Mouse (Mus musculus) layer of hippocampus, adult 9-11 months (tissue): Measurements from ENCODE around the gene Krt87.

Source experiments
- DNase-seq: peaks from one replicate; pipeline ENCODE4 v3.0.0; 2022

Gene Krt87

GRCm38 (mm10) chr15:101414807-101415565, 23.6 kb downstream of the Krt87 start:
- DNase-seq = no peak

- DNase-seq = no peak
Measured at GRCm38 (mm10) chr15:101413916-101414635, 24.5 kb downstream of the Krt87 start.

DNA sequence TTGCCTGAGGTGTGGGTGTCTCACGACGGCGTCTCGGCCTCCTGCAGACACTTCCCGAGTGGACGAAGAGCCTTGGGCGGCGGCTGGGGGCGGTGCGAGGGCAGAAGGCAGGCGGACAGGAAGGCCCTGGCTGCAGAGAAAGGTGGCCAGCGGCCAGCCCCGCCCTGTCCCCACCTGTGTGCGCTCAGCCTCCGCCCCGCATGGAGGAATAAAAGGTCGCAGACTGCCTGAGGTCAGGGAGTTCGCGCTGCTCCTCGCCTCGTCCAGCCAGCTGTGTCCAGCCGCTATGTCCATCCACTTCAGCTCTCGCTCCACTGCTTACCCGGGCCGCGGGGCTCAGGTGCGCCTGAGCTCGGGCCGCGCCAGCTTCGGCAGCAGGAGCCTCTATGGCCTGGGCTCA, 26.4 kb downstream of the Krt87 start:
- DNase-seq = no peak

DNA sequence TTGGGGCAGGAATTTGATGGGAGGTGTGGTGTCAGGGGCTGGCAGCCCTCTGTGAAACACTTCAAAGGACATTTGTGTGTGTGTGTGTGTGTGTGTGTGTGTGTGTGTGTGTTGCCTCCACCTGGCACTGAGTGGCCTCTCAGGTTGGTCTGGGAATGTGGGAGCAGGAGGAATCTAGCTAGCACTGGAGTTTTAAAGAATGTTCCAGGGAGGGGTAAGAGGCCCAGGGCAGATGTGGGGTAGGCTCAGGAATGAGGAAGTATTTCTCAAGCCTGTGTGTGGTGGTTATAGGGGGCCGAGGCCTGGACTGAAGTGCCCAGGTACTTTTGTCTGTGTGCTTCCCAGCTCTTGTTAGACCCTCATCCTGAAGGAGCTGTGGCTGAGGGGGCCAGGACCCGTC, 27.8 kb downstream of the Krt87 start, which contains the start of gene Krt7:
Gene Krt7, plus strand, starts transcription at position 269 of the 400 bp plus-strand sequence.
- no peak for DNase-seq

- no peak for DNase-seq
Measured at GRCm38 (mm10) chr15:101398269-101398668, 40.3 kb downstream of the Krt87 start.

- no peak for DNase-seq
Measured at GRCm38 (mm10) chr15:101397683-101398082, 40.9 kb downstream of the Krt87 start.

DNA sequence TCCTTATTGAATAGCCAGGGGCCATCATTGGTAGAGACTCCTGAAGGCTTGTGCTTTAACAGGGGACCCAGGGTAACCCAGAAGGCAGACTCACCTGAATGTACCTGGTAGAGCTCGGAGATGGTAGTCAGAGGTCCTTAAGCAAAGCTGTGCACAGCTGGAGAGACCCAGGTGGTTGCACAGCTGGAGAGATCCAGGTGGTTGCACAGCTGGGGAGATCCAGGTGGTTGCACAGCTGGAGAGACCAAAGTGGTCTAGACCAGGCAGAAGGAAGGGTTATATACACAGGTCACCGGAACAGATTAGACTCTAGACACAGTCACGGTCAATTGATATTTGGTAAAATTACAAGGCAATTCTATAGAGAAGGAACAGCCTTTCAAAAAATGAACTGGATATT, 41.7 kb downstream of the Krt87 start:
- DNase-seq = no peak

GRCm38 (mm10) chr15:101396466-101396865, 42.1 kb downstream of the Krt87 start:
- no peak for DNase-seq

DNA sequence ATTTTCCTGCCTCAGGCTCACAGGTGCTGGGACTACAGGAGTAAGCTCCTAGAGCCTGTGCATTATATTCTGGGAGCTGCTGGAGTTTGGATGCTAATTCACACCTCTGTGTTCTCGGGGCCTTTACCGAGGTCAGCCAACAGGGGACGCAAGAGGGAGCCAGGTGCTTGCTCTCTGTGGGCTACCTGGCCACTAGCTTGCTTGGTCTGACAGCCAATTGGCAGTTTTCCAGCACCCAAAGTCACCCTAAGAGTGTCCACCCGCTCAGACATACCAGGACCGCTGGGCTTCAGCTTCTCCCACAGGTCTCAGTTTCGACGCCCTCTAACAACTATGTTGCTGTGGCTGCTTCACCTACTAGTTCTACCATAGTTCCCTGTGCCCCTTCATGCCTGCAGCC, 43.7 kb downstream of the Krt87 start:
- DNase-seq = no peak

DNA sequence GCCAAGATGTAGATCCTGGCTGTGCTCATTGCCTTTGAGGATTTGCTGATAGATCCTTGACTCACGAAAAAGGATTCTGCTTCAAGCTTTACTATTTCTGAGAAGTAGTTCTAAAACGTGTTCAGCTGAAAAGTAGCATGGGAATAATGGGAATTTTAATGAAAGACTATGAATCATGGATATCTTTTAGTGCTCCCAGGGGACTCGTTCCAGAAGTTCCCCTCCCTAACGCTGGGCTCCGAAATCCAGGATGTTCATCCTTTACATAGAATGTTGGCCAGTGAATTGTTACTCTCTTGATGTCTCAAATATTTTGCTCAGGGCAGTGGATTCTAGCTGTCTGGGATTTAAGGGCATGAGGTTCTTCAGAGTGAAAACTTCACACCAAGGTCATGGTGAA, 46.4 kb downstream of the Krt87 start:
- DNase-seq = no peak

GRCm38 (mm10) chr15:101390203-101390602, 48.4 kb downstream of the Krt87 start:
- DNase-seq = no peak

DNA sequence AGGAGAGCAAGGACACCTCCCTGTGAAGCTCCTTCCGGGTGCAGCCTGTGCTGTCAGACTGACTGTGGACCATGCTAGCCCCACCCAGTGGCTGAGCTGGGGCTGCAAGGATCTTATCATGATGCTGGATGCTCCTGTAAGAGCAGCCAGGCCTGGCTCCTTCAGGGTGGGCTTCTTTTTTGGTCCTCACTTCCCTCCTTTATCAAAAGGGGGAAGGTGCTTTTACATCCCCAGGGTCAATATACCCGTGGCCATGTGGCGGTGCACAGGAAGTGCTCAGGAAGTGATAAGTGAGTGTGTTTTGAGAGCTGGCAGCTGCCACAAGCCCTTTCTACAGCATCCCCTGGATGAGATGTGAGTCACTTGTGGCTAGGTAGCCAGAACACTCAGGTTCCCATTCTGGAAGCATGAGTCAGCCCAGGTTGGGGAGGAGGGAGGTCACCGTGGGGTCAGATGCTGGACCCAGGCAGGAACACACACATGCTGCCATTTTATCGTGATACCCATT, 50.5 kb downstream of the Krt87 start:
- DNase-seq = no peak

DNA sequence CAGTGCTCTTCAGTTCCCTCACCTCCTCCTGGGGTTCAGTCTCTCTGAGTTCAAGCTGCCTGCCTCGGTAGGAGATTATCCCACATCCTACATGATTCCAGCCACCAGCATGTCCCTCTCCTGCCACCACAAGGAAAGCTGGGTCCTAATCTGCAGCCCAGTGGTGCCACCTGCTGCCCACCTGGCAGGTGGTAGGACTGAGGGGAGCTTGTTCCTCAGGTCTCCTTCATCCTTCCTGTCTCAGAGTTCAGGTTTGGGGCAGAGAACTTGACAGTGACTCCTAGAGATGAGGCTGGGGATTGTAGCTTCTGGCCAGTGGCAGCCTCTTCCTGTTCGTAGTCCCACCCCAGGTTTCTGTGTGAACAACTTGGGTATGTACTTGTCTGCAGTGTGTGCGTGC, 51.4 kb downstream of the Krt87 start:
- no peak for DNase-seq

GRCm38 (mm10) chr15:101385064-101385463, 53.5 kb downstream of the Krt87 start:
- DNase-seq = no peak

- DNase-seq = no peak
Measured at GRCm38 (mm10) chr15:101384610-101385009, 54.0 kb downstream of the Krt87 start.

DNA sequence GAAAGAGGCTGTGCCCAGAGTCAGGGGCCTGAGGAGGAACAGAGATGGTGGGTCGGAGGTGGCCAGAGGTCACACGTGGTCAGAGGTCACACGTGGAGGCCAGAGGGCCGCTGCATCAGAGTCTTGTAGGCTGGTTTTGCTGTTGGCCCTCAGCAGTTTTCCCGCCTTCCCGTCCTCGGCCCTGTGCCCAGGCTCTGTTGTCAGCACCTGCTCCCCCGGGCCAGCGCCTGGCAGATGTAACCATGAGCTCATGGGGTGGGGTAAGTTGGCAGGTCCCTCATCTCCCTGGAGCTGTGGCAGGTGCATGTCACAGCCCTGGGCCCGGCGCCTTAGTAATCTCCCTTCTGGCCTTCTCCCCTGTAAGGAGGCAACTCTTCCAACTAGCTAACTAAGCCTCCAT, 55.8 kb downstream of the Krt87 start:
- DNase-seq = no peak

DNA sequence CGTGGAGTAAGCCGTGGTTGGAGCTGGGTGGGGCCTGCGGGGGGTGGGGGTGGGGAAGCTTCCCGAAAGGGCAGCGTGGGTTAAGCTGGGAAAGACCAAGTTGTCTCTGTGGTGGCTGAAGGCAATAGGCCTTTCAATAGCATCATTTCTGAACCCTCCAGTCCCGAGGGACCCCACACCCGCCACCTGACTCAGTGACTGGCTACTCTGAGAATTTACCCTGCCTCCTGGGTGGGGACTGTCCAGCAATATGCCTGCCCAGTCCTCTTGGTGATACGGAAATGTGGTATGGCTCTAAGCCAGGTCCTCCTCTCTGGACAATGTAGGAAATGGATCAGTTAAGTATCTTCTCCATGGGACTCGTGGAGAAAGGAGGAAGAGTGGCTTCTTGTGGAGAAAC, 56.8 kb downstream of the Krt87 start:
- no peak for DNase-seq
